Mouse (Mus musculus) testis, adult 2 months (tissue): Measurements from ENCODE around the gene 1700012B09Rik.

Source experiments
- CTCF ChIP-seq: fragments of 200-500 bp; IDR thresholded peaks from 2 replicates; pipeline ENCODE4 v1.5.1; 2012; ENCODE audit warnings: low read depth, mild to moderate bottlenecking, inconsistent platforms, low read length, moderate library complexity; ENCODE audit not compliant: control insufficient read depth, insufficient read depth, insufficient replicate concordance
- POLR2A ChIP-seq: fragments of 200-500 bp; IDR thresholded peaks from 2 replicates; pipeline ENCODE4 v1.6.1; 2012; ENCODE audit warnings: low read depth, mild to moderate bottlenecking, inconsistent platforms, low read length, moderate library complexity; ENCODE audit not compliant: control insufficient read depth

- TF ChIP-seq POLR2A (no peak), CTCF (no peak)
Measured at GRCm38 (mm10) chr9:14754469-14754868, 16.4 kb downstream of the 1700012B09Rik start.
